Mouse (Mus musculus) embryonic facial prominence, embryonic 10.5 days (tissue): Measurements from ENCODE around the gene Hoxa7. TPM values are rescaled to one million over a fixed set of nuclear protein-coding genes. Genes with fewer than 3 reads are reported as not detected.
A peak's percentile ranks its signal among the peaks of the same experiment; 100 is the strongest.

ENCODE experiments used
- DNase-seq: peaks from one replicate; pipeline ENCODE4 v3.0.0-alpha.2; 2017; ENCODE audit warnings: low spot score
- H3K27ac ChIP-seq: fragments of 300-500 bp; sonication (generic); replicated peaks from 2 replicates; pipeline ENCODE4 v1.5.1; 2016; ENCODE audit warnings: mild to moderate bottlenecking
- H3K27me3 ChIP-seq: fragments of 300-500 bp; sonication (generic); replicated peaks from 2 replicates; pipeline ENCODE4 v1.6.1; 2016; ENCODE audit warnings: low read depth, mild to moderate bottlenecking; ENCODE audit not compliant: poor library complexity, severe bottlenecking
- H3K36me3 ChIP-seq: fragments of 300-500 bp; sonication (generic); replicated peaks from 2 replicates; pipeline ENCODE4 v1.6.1; 2016; ENCODE audit warnings: mild to moderate bottlenecking, moderate library complexity
- H3K4me1 ChIP-seq: fragments of 300-500 bp; sonication (generic); 2 replicates; pipeline ENCODE4 v1.6.1; 2016
- H3K4me3 ChIP-seq: fragments of 300-500 bp; sonication (generic); 2 replicates; pipeline ENCODE4 v1.5.1; 2016; ENCODE audit warnings: mild to moderate bottlenecking, moderate library complexity
- H3K9me3 ChIP-seq: fragments of 300-500 bp; sonication (generic); 2 replicates; pipeline ENCODE4 v1.6.1; 2016; ENCODE audit warnings: mild to moderate bottlenecking
- WGBS: fragments of 180-500 bp; shearing (Covaris S2); methylation state at CpG from one replicate; pipeline ENCODE4 v1.1.7; 2016; 5-methylcytosine and 5-hydroxymethylcytosine counted together
- polyA plus RNA-seq: library from polyadenylated mRNA; unstranded; fragments of >200 nt; fragmentation: Nextera tagmentation; extraction: Ambion mirVana; gene quantifications from 2 replicates; pipeline ENCODE4 v1.2.1, GENCODE M21; 2016

The Hoxa7 gene
- polyA plus RNA-seq, 1 experiment from 2014 or later: not detected

DNA sequence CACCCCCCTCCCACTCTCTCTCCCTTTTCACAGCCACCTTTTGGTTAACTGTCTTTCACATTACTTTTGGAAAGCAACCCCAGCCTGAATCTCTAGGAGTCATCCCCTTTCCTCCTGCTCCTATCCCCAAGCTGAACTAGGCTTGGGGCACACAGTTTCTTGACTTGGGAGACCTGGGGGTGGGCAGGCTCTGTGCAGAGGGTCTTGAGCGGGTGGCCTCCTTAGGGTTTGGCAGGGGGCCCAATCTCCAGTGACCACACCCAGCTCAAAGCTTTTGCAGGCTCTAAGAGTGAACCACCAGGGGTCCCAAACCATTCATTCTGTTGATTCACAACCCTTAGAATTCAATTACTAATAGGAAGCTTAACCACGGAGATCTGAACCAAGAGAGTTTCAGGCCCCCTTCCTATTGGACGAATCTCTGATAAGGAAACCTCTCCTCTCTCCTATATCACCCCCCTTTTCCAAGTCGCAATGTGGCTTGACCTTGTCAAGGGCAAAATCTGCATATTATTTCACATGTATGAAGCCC, 21.2 kb upstream of the Hoxa7 start:
- peaks cover 100% of the 10 kb centered on the region for H3K27me3 ChIP-seq
- 3% methylated on average over 4 of the region's 4 CpGs for WGBS
- H3K4me3 ChIP-seq: no peak overlapping the region
- no peaks in the 10 kb centered on the region for H3K36me3 ChIP-seq
- no peak overlapping the region for H3K27ac ChIP-seq
- H3K4me1 ChIP-seq: peaks cover 15% of the 10 kb centered on the region
- H3K9me3 ChIP-seq: no peaks in the 10 kb centered on the region
- peak; percentile 27 for DNase-seq

DNA sequence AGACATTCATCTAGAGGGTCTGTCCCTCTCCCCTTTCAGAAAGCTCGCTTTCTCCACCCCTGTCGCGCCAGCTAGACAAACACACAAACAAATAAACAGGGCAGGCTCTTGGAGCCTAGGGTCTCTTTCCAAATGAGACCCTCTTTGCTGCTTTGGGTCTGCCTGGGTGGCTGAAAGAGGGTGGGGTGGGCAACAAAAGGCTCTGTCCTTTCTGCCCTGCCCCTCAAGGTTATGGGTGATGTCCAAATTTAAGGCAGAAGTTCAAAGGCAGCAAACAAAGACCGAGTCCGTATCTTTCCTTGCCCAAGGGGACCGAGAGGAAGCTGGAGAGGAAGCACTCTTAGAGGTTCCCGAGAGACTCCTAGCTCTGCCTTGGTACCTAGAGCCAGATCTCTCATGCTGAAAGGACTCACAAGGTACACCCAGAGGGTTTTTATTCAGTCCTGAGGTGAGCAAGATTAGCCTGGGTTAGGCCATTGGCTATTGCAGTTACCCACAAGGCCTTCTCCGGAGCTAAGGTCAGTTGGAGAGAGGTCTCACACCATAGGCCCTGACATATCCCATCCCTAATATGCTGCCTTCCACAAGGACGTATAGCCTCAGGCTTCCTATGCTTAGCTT, 19.5 kb upstream of the Hoxa7 start:
- Histone ChIP-seq H3K9me3 (no peaks in the 10 kb centered on the region), H3K4me3 (no peak overlapping the region), H3K36me3 (no peaks in the 10 kb centered on the region), H3K4me1 (peaks cover 11% of the 10 kb centered on the region; the same call in 1 of the 2 replicates), H3K27me3 (peaks cover 100% of the 10 kb centered on the region), H3K27ac (no peak overlapping the region)
- DNase-seq: peak; percentile 34
- WGBS: 4% methylated on average over 9 of the region's 9 CpGs

DNA sequence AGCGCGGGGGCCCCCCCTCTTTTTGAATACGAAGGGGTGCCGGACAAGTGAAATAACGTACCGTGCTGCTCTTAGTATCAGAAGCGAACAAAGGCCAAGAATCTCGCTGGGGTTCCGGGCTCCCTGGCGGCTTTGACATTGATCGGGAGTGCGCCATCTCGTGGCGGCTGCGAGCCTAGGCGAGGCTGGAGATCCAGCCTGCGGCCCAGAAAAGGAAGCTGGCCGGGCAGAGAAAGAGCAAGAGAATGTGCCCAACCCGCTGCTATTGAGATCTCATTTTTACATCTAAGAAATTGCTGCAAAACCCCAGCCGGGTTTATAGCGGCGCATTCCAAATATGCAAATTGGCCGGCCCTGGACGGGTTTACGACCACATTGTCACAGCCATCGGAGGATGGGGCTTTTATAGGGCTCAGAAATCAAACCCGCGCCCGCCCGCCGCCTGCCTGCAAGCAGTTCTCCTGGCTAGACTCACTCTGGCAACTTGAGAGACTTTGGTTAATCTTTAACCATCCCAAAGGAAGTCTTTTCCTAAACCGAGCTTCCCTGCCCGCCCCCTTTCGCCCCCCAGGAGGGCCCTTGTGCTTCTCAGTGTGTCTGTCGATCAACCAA, 18.8 kb upstream of the Hoxa7 start, which contains the start of gene Hoxa10:
TSS of gene Hoxa10 (minus strand) at position 466 of the 612 bp plus-strand sequence.
- Histone ChIP-seq H3K36me3 (no peaks in the 10 kb centered on the region), H3K27ac (no peak within 1 kb of the TSS), H3K9me3 (no peaks in the 10 kb centered on the region), H3K27me3 (peaks cover 100% of the 10 kb centered on the region), H3K4me1 (peaks cover 11% of the 10 kb centered on the region; the same call in 1 of the 2 replicates), H3K4me3 (peak within 1 kb of the TSS; percentile 27; the same call in 1 of the 2 replicates)
- under 1% methylated on average over 35 of the region's 35 CpGs for WGBS
- DNase-seq: peak; percentile 90

GRCm38 (mm10) chr6:52239625-52240388, 18.2 kb upstream of the Hoxa7 start:
- Histone ChIP-seq H3K27ac (no peak overlapping the region), H3K9me3 (no peaks in the 10 kb centered on the region), H3K4me1 (peaks cover 5% of the 10 kb centered on the region; the same call in 1 of the 2 replicates), H3K4me3 (peak overlapping the region; percentile 27; the same call in 1 of the 2 replicates), H3K36me3 (no peaks in the 10 kb centered on the region), H3K27me3 (peaks cover 100% of the 10 kb centered on the region)
- no peak for DNase-seq
- WGBS: 2% methylated on average over 30 of the region's 30 CpGs

DNA sequence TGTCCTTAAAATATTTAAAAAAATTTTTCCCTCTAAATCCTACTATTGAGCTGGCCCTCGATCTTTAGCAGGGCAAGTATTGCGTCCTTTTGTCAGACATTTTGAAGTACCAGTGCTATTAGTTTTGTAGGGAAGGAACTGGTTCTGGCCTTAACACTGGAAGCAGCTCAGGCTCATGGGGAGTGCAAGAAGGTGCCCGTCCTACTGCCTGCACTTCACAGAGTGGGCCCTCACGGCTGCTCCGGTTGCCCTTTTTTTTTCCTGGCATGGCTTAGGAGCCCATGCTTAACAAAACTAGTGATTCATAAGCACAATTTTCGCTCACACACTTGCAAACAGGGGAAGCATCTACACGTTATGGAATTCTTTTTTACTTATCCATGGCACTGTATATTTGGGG, 17.3 kb upstream of the Hoxa7 start:
- peak; percentile 54 for DNase-seq
- H3K36me3 ChIP-seq: no peaks in the 10 kb centered on the region
- H3K4me1 ChIP-seq: peaks cover 11% of the 10 kb centered on the region; the same call in 1 of the 2 replicates
- WGBS: 1% methylated on average over 7 of the region's 7 CpGs
- no peaks in the 10 kb centered on the region for H3K9me3 ChIP-seq
- no peak overlapping the region for H3K27ac ChIP-seq
- peaks cover 100% of the 10 kb centered on the region for H3K27me3 ChIP-seq
- H3K4me3 ChIP-seq: no peak overlapping the region

GRCm38 (mm10) chr6:52238155-52238545, 16.5 kb upstream of the Hoxa7 start:
- Histone ChIP-seq H3K4me3 (no peak overlapping the region), H3K27me3 (peaks cover 100% of the 10 kb centered on the region), H3K36me3 (no peaks in the 10 kb centered on the region), H3K9me3 (no peaks in the 10 kb centered on the region), H3K4me1 (peaks cover 6% of the 10 kb centered on the region; the same call in 1 of the 2 replicates), H3K27ac (no peak overlapping the region)
- peak; percentile 36 for DNase-seq
- WGBS: 1% methylated on average over 7 of the region's 7 CpGs

DNA sequence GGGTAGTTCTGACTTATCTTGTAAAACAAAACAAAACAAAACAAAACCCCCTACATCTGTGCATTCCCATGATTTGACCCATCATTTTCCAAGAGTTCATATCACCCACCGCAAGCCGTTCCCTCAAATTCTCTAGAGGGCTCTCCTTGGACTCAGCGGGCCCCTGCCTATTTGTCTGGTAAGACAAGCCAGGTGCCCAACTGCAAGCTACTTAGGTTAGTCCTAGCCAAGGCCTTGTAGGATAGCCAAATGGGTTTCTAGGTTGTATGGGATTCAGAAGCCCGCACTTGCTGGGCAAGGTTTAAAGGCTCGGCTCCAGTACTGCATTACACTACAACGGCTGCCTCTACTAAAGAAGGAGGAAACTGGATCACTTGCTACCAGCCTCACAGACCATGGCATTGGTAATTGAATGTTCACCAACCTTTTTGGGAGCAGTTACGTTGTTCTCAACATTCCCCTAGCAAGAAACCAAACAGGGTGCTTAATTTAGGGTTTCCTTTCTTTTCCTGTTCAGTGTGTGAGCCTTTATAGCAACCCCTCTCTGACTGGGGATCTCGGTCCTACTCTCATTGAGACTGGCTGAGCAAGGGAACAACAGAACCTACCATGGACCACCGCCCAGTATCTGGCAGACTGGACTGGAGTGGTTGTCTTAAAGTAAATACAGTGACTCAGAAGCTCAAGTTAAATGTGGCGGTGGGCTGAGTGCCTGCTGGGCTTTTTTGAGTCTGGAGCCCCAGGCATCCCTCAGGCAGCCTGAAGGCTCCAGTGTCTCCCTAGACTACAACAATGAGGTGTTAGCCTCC, 15.9 kb upstream of the Hoxa7 start:
- Histone ChIP-seq H3K36me3 (no peaks in the 10 kb centered on the region), H3K4me1 (peaks cover 6% of the 10 kb centered on the region; the same call in 1 of the 2 replicates), H3K27me3 (peaks cover 100% of the 10 kb centered on the region), H3K27ac (no peak overlapping the region), H3K4me3 (no peak overlapping the region), H3K9me3 (no peaks in the 10 kb centered on the region)
- WGBS: 7% methylated on average over 10 of the region's 10 CpGs
- peak; percentile 40 for DNase-seq

DNA sequence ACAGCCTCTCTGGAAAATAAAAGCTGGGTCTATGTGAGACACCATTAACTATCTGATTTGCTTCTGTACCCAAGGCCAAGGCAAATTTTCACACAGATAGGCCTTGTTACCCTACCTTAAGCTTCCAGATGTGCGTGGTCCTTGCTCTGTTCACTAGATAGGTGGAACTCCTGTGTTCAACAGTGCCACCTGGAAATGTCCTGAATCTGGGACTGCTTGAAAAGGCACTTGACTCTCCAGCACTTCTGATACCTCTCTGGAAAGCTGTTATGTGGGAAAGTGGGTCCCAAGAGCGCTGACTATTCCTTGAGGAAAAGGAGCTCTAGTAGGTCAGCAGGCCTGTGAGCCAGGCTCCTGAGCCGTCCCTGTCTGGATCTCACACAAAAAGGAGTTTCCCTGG, 15.2 kb upstream of the Hoxa7 start:
- Histone ChIP-seq H3K27me3 (peaks cover 100% of the 10 kb centered on the region), H3K4me3 (no peak overlapping the region), H3K27ac (no peak overlapping the region), H3K9me3 (no peaks in the 10 kb centered on the region), H3K4me1 (peaks cover 6% of the 10 kb centered on the region; the same call in 1 of the 2 replicates), H3K36me3 (no peaks in the 10 kb centered on the region)
- WGBS: 7% methylated on average over 3 of the region's 3 CpGs
- DNase-seq: peak; percentile 29

DNA sequence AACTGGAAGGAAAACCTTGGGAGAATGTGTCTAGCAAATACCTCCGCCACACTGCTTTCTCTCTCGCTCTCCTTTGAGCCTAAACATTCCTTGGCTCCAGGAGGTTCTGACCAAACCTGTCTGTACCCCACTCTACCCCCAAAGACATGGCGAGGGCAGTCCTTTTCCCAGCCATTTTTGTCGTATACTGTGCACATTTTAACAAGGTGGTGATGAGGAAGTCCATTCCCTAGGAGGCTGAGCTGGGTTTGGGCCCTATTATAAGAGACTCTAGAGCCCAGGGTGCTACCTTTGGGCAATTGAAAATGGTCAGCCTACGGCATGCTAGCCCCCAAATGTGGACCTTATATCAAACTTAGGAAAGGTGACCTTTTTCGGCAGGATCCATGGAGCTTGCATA, 14.2 kb upstream of the Hoxa7 start:
- H3K9me3 ChIP-seq: no peaks in the 10 kb centered on the region
- peaks cover 6% of the 10 kb centered on the region; the same call in 1 of the 2 replicates for H3K4me1 ChIP-seq
- H3K27me3 ChIP-seq: peaks cover 100% of the 10 kb centered on the region
- 17% methylated on average over 6 of the region's 6 CpGs for WGBS
- no peak overlapping the region for H3K4me3 ChIP-seq
- DNase-seq: peak; percentile 16
- no peaks in the 10 kb centered on the region for H3K36me3 ChIP-seq
- H3K27ac ChIP-seq: no peak overlapping the region

DNA sequence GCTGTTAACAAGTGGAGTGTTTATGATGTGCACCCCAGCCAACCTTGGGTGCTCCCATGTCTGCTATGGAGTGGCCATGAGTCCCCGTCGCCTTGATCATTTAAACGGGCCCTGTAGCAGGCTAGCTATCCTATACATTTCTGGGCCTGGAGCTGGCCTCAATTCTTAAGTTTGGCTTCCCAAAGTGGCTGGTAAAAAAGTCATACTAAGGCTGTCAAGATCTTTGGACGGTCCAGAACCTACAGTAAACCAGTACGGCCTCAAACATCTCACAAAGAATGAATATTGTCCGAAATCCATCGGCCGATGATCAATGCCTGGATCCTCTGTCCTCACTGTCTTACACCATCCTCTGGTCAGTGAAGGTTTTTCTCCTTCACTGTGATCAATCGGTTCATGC, 13.6 kb upstream of the Hoxa7 start:
- Histone ChIP-seq H3K36me3 (no peaks in the 10 kb centered on the region), H3K4me1 (peaks cover 9% of the 10 kb centered on the region; the same call in 1 of the 2 replicates), H3K9me3 (no peaks in the 10 kb centered on the region), H3K4me3 (no peak overlapping the region), H3K27me3 (peaks cover 100% of the 10 kb centered on the region), H3K27ac (no peak overlapping the region)
- peak; percentile 35 for DNase-seq
- 29% methylated on average over 9 of the region's 9 CpGs for WGBS

DNA sequence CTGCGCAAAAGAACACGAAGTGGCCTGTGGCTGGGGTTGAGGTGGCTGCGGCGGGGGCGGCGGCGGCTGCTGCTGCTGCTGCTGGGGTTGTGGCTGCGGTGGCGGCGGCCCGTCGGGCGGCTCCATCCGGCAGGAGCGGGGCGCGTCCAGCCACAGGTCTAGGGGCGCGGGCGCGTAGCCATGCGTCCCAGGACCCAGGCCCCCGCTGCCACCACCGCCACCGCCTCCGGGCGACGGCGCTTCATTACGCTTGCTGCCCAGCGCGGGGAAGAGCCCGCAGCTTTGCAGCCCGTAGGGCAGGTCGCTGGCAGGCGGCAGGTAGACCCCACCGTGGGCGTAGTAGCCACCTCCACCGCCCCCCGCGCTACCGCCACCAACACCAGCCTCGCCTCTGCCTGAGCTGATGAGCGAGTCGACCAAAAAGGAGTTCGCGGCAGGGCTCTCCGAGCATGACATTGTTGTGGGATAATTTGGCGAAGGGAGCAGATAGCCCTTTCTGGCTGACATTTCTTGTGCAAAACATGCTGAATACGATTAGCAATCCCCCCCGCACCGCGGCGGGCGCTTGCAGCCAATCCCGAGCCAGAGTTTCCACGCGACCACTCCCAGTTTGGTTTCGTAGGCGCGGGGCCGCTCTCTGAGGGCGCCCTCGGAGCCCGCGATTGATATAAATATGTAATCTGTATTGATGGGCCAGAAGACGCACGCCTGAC, 12.9 kb upstream of the Hoxa7 start:
- H3K4me3 ChIP-seq: no peak overlapping the region
- H3K27me3 ChIP-seq: peaks cover 100% of the 10 kb centered on the region
- H3K36me3 ChIP-seq: no peaks in the 10 kb centered on the region
- H3K27ac ChIP-seq: no peak overlapping the region
- no peaks in the 10 kb centered on the region for H3K9me3 ChIP-seq
- H3K4me1 ChIP-seq: peaks cover 9% of the 10 kb centered on the region; the same call in 1 of the 2 replicates
- WGBS: 1% methylated on average over 68 of the region's 68 CpGs
- DNase-seq: peak; percentile 49
